In genomic region chr7:141191796-141192685, GRCm38 (mm10) we compare ENCODE assay signal across 8 mouse cellular contexts. TPM values are rescaled to one million over a fixed set of nuclear protein-coding genes. Genes with fewer than 3 reads are reported as not detected.
A peak's percentile ranks its signal among the peaks of the same experiment; 100 is the strongest.
DNase-seq lines count a peak whose midpoint lies in the region; ATAC-seq and TF ChIP-seq lines count a peak whose summit lies in the region.

No protein-coding gene starts in this region.

- no peak for TF ChIP-seq CTCF in liver, embryonic 14.5 days (IDR thresholded peaks at IDR 0.05; ENCODE audit: low read depth)
- no peak for TF ChIP-seq CTCF in thymus, adult 2 months (IDR thresholded peaks at IDR 0.05; ENCODE audit: borderline replicate concordance, control insufficient read depth, extremely low read depth, insufficient read depth, low read length, poor library complexity)

- peaks cover 78% of the 10 kb centered on the region for H3K4me1 ChIP-seq in erythroblast, embryonic 14.5 days (ENCODE audit: control insufficient read depth)
- peaks cover 12% of the 10 kb centered on the region for H3K4me1 ChIP-seq in neural tube, embryonic 11.5 days (ENCODE audit: control insufficient read depth, insufficient read depth, low read length)
- peaks cover 22 to 27% of the 10 kb centered on the region in 2 experiments for H3K4me1 ChIP-seq in liver, embryonic 14.5 days (replicated peaks; ENCODE audit: control insufficient read depth in 2 of 2, insufficient read depth in 2 of 2, low read length in 1 of 2)
- peaks cover 12% of the 10 kb centered on the region for H3K4me1 ChIP-seq in thymus, adult 2 months (replicated peaks; ENCODE audit: control insufficient read depth, insufficient read depth, low read length)

- no peaks in the 10 kb centered on the region for H3K9me3 ChIP-seq in erythroblast, embryonic 14.5 days (ENCODE audit: control insufficient read depth, low read length)
- H3K9me3 ChIP-seq in neural tube, embryonic 11.5 days (ENCODE audit: control insufficient read depth, low read length) = no peaks in the 10 kb centered on the region
- no peaks in the 10 kb centered on the region for H3K9me3 ChIP-seq in liver, embryonic 14.5 days (ENCODE audit: control insufficient read depth, low read length)

- TF ChIP-seq EP300 in liver, embryonic 14.5 days (IDR thresholded peaks at IDR 0.05; ENCODE audit: low read depth) = no peak

- TF ChIP-seq POLR2A in thymus, adult 2 months (IDR thresholded peaks at IDR 0.05; ENCODE audit: control insufficient read depth, extremely low read depth, insufficient read depth, low read length, poor library complexity) = no peak

- peak overlapping the region; percentile 98; the same call in 1 of the 2 replicates for H3K4me2 ChIP-seq in neural tube, embryonic 11.5 days (ENCODE audit: low read depth)
- H3K4me2 ChIP-seq in liver, embryonic 14.5 days (ENCODE audit: low read depth) = peak overlapping the region; percentile 78

- H3K27ac ChIP-seq in neural tube, embryonic 11.5 days (ENCODE audit: low read depth, low read length) = no peak overlapping the region
- no peak overlapping the region for H3K27ac ChIP-seq in liver, embryonic 14.5 days
- H3K27ac ChIP-seq in thymus, adult 2 months (ENCODE audit: control insufficient read depth, insufficient read depth, low read length) = no peak overlapping the region

- WGBS in neural tube, embryonic 11.5 days = 92% methylated on average over 24 of the region's 24 CpGs
- 87% methylated on average over 24 of the region's 24 CpGs for WGBS in liver, embryonic 14.5 days (ENCODE audit: insufficient replicate concordance)
- WGBS in thymus, adult 2 months = 97% methylated on average over 24 of the region's 24 CpGs

- no peak for ATAC-seq in erythroblast, adult 5-6 weeks (replicated peaks; ENCODE audit: low FRiP score, poor library complexity, severe bottlenecking)
- no peak for ATAC-seq in neural tube, embryonic 11.5 days (ENCODE audit: insufficient read depth, low FRiP score, low TSS enrichment)
- no peak for ATAC-seq in liver, embryonic 14.5 days (ENCODE audit: insufficient read depth)

- no peak for DNase-seq in neural tube, embryonic 11.5 days (ENCODE audit: low spot score)
- DNase-seq in neural tube, embryonic 10.5 days (ENCODE audit: extremely low spot score, low spot score) = no peak
- DNase-seq in liver, embryonic 14.5 days (ENCODE audit: low read depth in 3 of 3, low spot score in 3 of 3) = no peak
- peak; percentile 26 for DNase-seq in testis, postnatal 14 days (ENCODE audit: low spot score)
- DNase-seq in thymus, adult 2 months = no peak
- DNase-seq in layer of hippocampus, adult 9-11 months = no peak

- peak overlapping the region; percentile 78 for H3K4me3 ChIP-seq in erythroblast, embryonic 14.5 days (replicated peaks)
- H3K4me3 ChIP-seq in neural tube, embryonic 11.5 days (ENCODE audit: low read depth, low read length) = no peak overlapping the region
- H3K4me3 ChIP-seq in liver, embryonic 14.5 days (ENCODE audit: insufficient read depth in 1 of 2, low read depth in 2 of 2, low read length in 2 of 2) = peak overlapping the region; percentile 67 to 88; a peak in 3 of 4 replicates
- H3K4me3 ChIP-seq in thymus, adult 2 months (ENCODE audit: control insufficient read depth, insufficient read depth, low read length) = no peak overlapping the region

- H3K36me3 ChIP-seq in erythroblast, embryonic 14.5 days (ENCODE audit: control insufficient read depth) = peaks cover 58% of the 10 kb centered on the region
- peaks cover 5% of the 10 kb centered on the region for H3K36me3 ChIP-seq in neural tube, embryonic 11.5 days (ENCODE audit: control insufficient read depth, insufficient read depth, low read length)
- peaks cover 26% of the 10 kb centered on the region for H3K36me3 ChIP-seq in liver, embryonic 14.5 days (replicated peaks; ENCODE audit: control insufficient read depth, insufficient read depth, low read depth)
- peaks cover 15% of the 10 kb centered on the region for H3K36me3 ChIP-seq in thymus, adult 2 months (ENCODE audit: control insufficient read depth, insufficient read depth, low read length)

- H3K9ac ChIP-seq in neural tube, embryonic 11.5 days (ENCODE audit: low read length) = no peak overlapping the region
- peak overlapping the region; percentile 84; the same call in 1 of the 2 replicates for H3K9ac ChIP-seq in liver, embryonic 14.5 days (replicated peaks)

- H3K27me3 ChIP-seq in erythroblast, embryonic 14.5 days (ENCODE audit: control insufficient read depth) = no peaks in the 10 kb centered on the region
- no peaks in the 10 kb centered on the region for H3K27me3 ChIP-seq in neural tube, embryonic 11.5 days (ENCODE audit: control insufficient read depth, insufficient read depth, low read length)
- no peaks in the 10 kb centered on the region for H3K27me3 ChIP-seq in liver, embryonic 14.5 days (ENCODE audit: control insufficient read depth, insufficient read depth, low read length)
- H3K27me3 ChIP-seq in thymus, adult 2 months (ENCODE audit: control insufficient read depth, insufficient read depth, low read length) = no peaks in the 10 kb centered on the region

RNA-seq across cellular contexts. Expression of gene Hras, which starts 1.8 kb away (rescaled TPM):
- 34.0 and 43.9 TPM in 2 replicates for polyA plus RNA-seq in erythroblast, embryonic 14.5 days (2012)
- total RNA-seq in erythroblast, adult 5-6 weeks (2015; ENCODE audit: low replicate concordance) = 3.8 and 24.9 TPM in 2 replicates
- 11.4 and 20.8 TPM in 2 replicates for total RNA-seq in erythroblast, adult 5-6 weeks (2017; ENCODE audit: low replicate concordance)
- polyA plus RNA-seq in neural tube, embryonic 11.5 days (2014; fragmentation: Nextera tagmentation; extraction: Ambion mirVana) = 111 and 122 TPM in 2 replicates
- polyA plus RNA-seq in liver, embryonic 14.5 days (2012; rRNA removed) = 50.8 and 66.8 TPM in 2 replicates
- 84.4 and 102 TPM in 2 replicates for polyA plus RNA-seq in liver, embryonic 14.5 days (2014; fragmentation: Nextera tagmentation; extraction: Ambion mirVana)
- 65.6 and 77.9 TPM in 2 replicates for polyA plus RNA-seq in thymus, adult 2 months (2012; rRNA removed)

RNA-seq across cellular contexts. Expression of gene Lrrc56, which starts 1.9 kb away (rescaled TPM):
- 19.2 and 22.6 TPM in 2 replicates for polyA plus RNA-seq in erythroblast, embryonic 14.5 days (2012)
- total RNA-seq in erythroblast, adult 5-6 weeks (2015; ENCODE audit: low replicate concordance) = 2.1 TPM in 1 of 2 replicates, not detected in the other
- 0.94 and 1.8 TPM in 2 replicates for total RNA-seq in erythroblast, adult 5-6 weeks (2017; ENCODE audit: low replicate concordance)
- 9.1 and 9.5 TPM in 2 replicates for polyA plus RNA-seq in neural tube, embryonic 11.5 days (2014; fragmentation: Nextera tagmentation; extraction: Ambion mirVana)
- 15.3 and 20.3 TPM in 2 replicates for polyA plus RNA-seq in liver, embryonic 14.5 days (2012; rRNA removed)
- 10.4 and 10.9 TPM in 2 replicates for polyA plus RNA-seq in liver, embryonic 14.5 days (2014; fragmentation: Nextera tagmentation; extraction: Ambion mirVana)
- polyA plus RNA-seq in thymus, adult 2 months (2012; rRNA removed) = 7.1 and 7.4 TPM in 2 replicates

RNA-seq across cellular contexts. Expression of gene Rnh1, which starts 19.4 kb away (rescaled TPM):
- 0.48 and 1.5 TPM in 2 replicates for polyA plus RNA-seq in erythroblast, embryonic 14.5 days (2012)
- total RNA-seq in erythroblast, adult 5-6 weeks (2015; ENCODE audit: low replicate concordance) = 11.9 and 13.8 TPM in 2 replicates
- total RNA-seq in erythroblast, adult 5-6 weeks (2017; ENCODE audit: low replicate concordance) = 15.1 and 15.7 TPM in 2 replicates
- polyA plus RNA-seq in neural tube, embryonic 11.5 days (2014; fragmentation: Nextera tagmentation; extraction: Ambion mirVana) = 69.5 and 69.7 TPM in 2 replicates
- polyA plus RNA-seq in liver, embryonic 14.5 days (2012; rRNA removed) = 26.5 and 29.1 TPM in 2 replicates
- polyA plus RNA-seq in liver, embryonic 14.5 days (2014; fragmentation: Nextera tagmentation; extraction: Ambion mirVana) = 54.6 and 59.7 TPM in 2 replicates
- 59.0 and 75.9 TPM in 2 replicates for polyA plus RNA-seq in thymus, adult 2 months (2012; rRNA removed)

RNA-seq across cellular contexts. Expression of gene Lmntd2, which starts 21.8 kb away (rescaled TPM):
- 0.28 and 0.51 TPM in 2 replicates for polyA plus RNA-seq in erythroblast, embryonic 14.5 days (2012)
- total RNA-seq in erythroblast, adult 5-6 weeks (2015; ENCODE audit: low replicate concordance) = not detected in 2 replicates
- 0.17 and 1.7 TPM in 2 replicates for total RNA-seq in erythroblast, adult 5-6 weeks (2017; ENCODE audit: low replicate concordance)
- polyA plus RNA-seq in neural tube, embryonic 11.5 days (2014; fragmentation: Nextera tagmentation; extraction: Ambion mirVana) = 1.9 and 2.0 TPM in 2 replicates
- polyA plus RNA-seq in liver, embryonic 14.5 days (2012; rRNA removed) = 2.0 and 2.3 TPM in 2 replicates
- 0.25 and 0.66 TPM in 2 replicates for polyA plus RNA-seq in liver, embryonic 14.5 days (2014; fragmentation: Nextera tagmentation; extraction: Ambion mirVana)
- polyA plus RNA-seq in thymus, adult 2 months (2012; rRNA removed) = 4.6 and 5.5 TPM in 2 replicates

RNA-seq across cellular contexts. Expression of gene Rassf7, which starts 23.6 kb away (rescaled TPM):
- 7.3 and 10.7 TPM in 2 replicates for polyA plus RNA-seq in erythroblast, embryonic 14.5 days (2012)
- total RNA-seq in erythroblast, adult 5-6 weeks (2015; ENCODE audit: low replicate concordance) = 1.7 and 6.0 TPM in 2 replicates
- 3.9 and 12.2 TPM in 2 replicates for total RNA-seq in erythroblast, adult 5-6 weeks (2017; ENCODE audit: low replicate concordance)
- 34.4 and 45.7 TPM in 2 replicates for polyA plus RNA-seq in neural tube, embryonic 11.5 days (2014; fragmentation: Nextera tagmentation; extraction: Ambion mirVana)
- 21.6 and 28.3 TPM in 2 replicates for polyA plus RNA-seq in liver, embryonic 14.5 days (2012; rRNA removed)
- 16.8 and 22.4 TPM in 2 replicates for polyA plus RNA-seq in liver, embryonic 14.5 days (2014; fragmentation: Nextera tagmentation; extraction: Ambion mirVana)
- polyA plus RNA-seq in thymus, adult 2 months (2012; rRNA removed) = 29.8 TPM in 2 replicates

Comparison
In these comparisons a context has a peak if more than half of its experiments do, and no peak if none do; other contexts are left out.
1. H3K4me3 ChIP-seq: peak in erythroblast, embryonic 14.5 days (single experiment) and liver, embryonic 14.5 days (2 of 2); none in neural tube, embryonic 11.5 days (single experiment) and thymus, adult 2 months (single experiment).
2. RNA of gene Rnh1, which starts 19.4 kb away (polyA plus RNA-seq): 59.0 to 75.9 TPM in thymus, adult 2 months, 69.5 to 69.7 TPM in neural tube, embryonic 11.5 days and 26.5 to 59.7 TPM in liver, embryonic 14.5 days; 0.48 to 1.5 TPM in erythroblast, embryonic 14.5 days; every median in the first group is over 10 times any median in the second.